Mouse (Mus musculus) embryonic facial prominence, embryonic 10.5 days (tissue): ENCODE results near the gene Gm10234. TPM values are rescaled to one million over a fixed set of nuclear protein-coding genes. Genes with fewer than 3 reads are reported as not detected.

Experiments used
- DNase-seq: peaks from one replicate; pipeline ENCODE4 v3.0.0-alpha.2; 2017; ENCODE audit warnings: low spot score
- H3K27ac ChIP-seq: fragments of 300-500 bp; sonication (generic); replicated peaks from 2 replicates; pipeline ENCODE4 v1.5.1; 2016; ENCODE audit warnings: mild to moderate bottlenecking
- H3K27me3 ChIP-seq: fragments of 300-500 bp; sonication (generic); replicated peaks from 2 replicates; pipeline ENCODE4 v1.6.1; 2016; ENCODE audit warnings: low read depth, mild to moderate bottlenecking; ENCODE audit not compliant: poor library complexity, severe bottlenecking
- H3K36me3 ChIP-seq: fragments of 300-500 bp; sonication (generic); replicated peaks from 2 replicates; pipeline ENCODE4 v1.6.1; 2016; ENCODE audit warnings: mild to moderate bottlenecking, moderate library complexity
- H3K4me1 ChIP-seq: fragments of 300-500 bp; sonication (generic); 2 replicates; pipeline ENCODE4 v1.6.1; 2016
- H3K4me3 ChIP-seq: fragments of 300-500 bp; sonication (generic); 2 replicates; pipeline ENCODE4 v1.5.1; 2016; ENCODE audit warnings: mild to moderate bottlenecking, moderate library complexity
- H3K9me3 ChIP-seq: fragments of 300-500 bp; sonication (generic); 2 replicates; pipeline ENCODE4 v1.6.1; 2016; ENCODE audit warnings: mild to moderate bottlenecking
- WGBS: fragments of 180-500 bp; shearing (Covaris S2); methylation state at CpG from one replicate; pipeline ENCODE4 v1.1.7; 2016; 5-methylcytosine and 5-hydroxymethylcytosine counted together
- polyA plus RNA-seq: library from polyadenylated mRNA; unstranded; fragments of >200 nt; fragmentation: Nextera tagmentation; extraction: Ambion mirVana; gene quantifications from 2 replicates; pipeline ENCODE4 v1.2.1, GENCODE M21; 2016

Gene Gm10234
- polyA plus RNA-seq, result not detected in 2 replicates

DNA sequence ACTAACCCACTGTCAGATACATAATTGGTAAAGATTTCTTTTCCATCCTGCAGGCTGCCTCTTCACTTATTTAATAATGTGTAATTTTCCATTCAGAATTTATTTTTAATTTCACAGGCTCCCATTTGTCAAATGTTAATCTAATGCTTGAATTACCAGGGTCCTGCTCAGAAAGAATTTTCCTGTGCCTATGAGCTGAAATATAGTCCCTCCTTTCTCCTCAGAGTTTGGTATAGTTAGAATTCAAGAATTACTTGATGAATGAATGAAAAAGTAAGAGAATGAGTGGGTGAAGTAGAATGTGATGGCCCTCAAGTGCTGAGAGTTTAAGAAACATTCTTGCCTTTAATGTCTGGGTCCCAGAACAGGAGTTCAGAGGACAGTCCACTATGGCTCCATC, at the start of gene Gm10234:
Gm10234 (plus strand) TSS at position 301 of the 400 bp plus-strand sequence.
- H3K27me3 ChIP-seq, result no peaks in the 10 kb centered on the region
- no peaks in the 10 kb centered on the region for H3K9me3 ChIP-seq
- no peaks in the 10 kb centered on the region for H3K36me3 ChIP-seq
- no peak within 1 kb of the TSS for H3K4me3 ChIP-seq
- no peaks in the 10 kb centered on the region for H3K4me1 ChIP-seq
- no peak for DNase-seq
- H3K27ac ChIP-seq, result no peak within 1 kb of the TSS

DNA sequence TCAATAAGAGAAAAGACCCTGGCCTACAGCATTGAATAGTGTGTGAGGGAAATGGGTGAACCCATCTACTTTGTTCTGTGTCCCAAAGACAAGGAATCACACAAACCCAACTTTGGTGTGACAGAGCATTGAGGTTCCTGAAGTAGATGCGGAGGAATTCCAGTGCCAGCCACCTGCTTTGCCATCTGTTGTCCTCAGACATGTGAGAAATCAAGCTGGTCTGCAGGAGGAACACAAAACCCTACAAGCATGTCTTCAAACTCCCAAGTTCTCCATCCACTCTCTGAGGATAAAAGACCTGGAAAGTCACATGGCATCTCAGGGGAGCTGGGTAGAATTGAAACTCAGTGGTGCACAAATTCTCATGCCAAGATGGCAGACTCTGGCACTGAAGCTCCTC, 44.3 kb upstream of the Gm10234 start:
- DNase-seq, result no peak
- Histone ChIP-seq H3K27me3 (no peaks in the 10 kb centered on the region), H3K4me3 (no peak overlapping the region), H3K4me1 (no peaks in the 10 kb centered on the region), H3K9me3 (no peaks in the 10 kb centered on the region), H3K36me3 (no peaks in the 10 kb centered on the region), H3K27ac (no peak overlapping the region)
- WGBS, result 95% methylated on average over 1 of the region's 1 CpGs

DNA sequence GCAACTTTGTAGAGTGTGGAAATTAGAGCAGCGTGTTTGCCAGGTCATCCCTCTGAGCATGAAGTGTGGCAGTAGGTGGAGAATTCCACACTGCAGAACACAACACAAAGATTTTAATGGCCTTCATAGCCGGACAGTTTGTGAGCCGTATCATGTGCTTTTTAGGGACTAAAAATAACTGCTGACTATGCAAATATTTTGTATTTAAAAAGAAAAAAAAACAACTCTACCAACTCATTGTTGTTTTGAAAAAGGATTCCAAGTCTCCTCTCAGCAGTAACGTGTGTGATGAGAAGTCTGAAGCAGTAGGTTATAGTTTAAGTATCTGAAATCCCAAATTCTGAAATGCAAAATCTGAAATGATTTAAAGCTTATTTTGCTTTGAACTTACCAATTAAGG, 25.9 kb upstream of the Gm10234 start:
- H3K27me3 ChIP-seq, result no peaks in the 10 kb centered on the region
- no peaks in the 10 kb centered on the region for H3K36me3 ChIP-seq
- H3K4me1 ChIP-seq, result no peaks in the 10 kb centered on the region
- no peak for DNase-seq
- 84% methylated on average over 4 of the region's 4 CpGs for WGBS
- no peaks in the 10 kb centered on the region for H3K9me3 ChIP-seq
- no peak overlapping the region for H3K4me3 ChIP-seq
- H3K27ac ChIP-seq, result no peak overlapping the region

GRCm38 (mm10) chr6:95298387-95298786, 23.5 kb upstream of the Gm10234 start:
- no peaks in the 10 kb centered on the region for H3K36me3 ChIP-seq
- no peak overlapping the region for H3K27ac ChIP-seq
- DNase-seq, result no peak
- H3K9me3 ChIP-seq, result no peaks in the 10 kb centered on the region
- 65% methylated on average over 3 of the region's 3 CpGs for WGBS
- H3K4me3 ChIP-seq, result no peak overlapping the region
- no peaks in the 10 kb centered on the region for H3K27me3 ChIP-seq
- no peaks in the 10 kb centered on the region for H3K4me1 ChIP-seq

DNA sequence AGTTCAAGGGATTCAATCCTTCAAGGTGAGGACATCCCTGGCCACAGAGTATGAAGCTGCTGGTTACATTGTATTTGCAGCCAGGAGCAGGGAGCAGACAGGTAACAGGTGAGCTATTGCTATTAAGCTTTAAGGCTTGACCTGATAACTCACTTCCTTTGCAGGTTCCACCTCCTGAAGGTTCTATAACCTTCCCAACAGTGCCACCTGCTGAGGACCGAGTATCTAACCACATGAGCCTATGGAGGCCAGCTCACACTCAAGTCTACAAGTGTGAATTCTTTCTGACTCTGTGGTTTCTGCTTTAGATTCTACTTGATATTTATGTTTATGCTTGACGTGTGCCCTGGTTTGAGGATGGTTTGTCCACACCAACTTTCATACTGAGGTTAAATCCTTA, 21.3 kb upstream of the Gm10234 start:
- no peaks in the 10 kb centered on the region for H3K27me3 ChIP-seq
- H3K36me3 ChIP-seq, result no peaks in the 10 kb centered on the region
- DNase-seq, result no peak
- H3K27ac ChIP-seq, result no peak overlapping the region
- no peaks in the 10 kb centered on the region for H3K9me3 ChIP-seq
- no peak overlapping the region for H3K4me3 ChIP-seq
- H3K4me1 ChIP-seq, result no peaks in the 10 kb centered on the region
- WGBS, result 76% methylated on average over 2 of the region's 2 CpGs

GRCm38 (mm10) chr6:95331191-95331590, 9.3 kb downstream of the Gm10234 start:
- DNase-seq, result no peak
- H3K27ac ChIP-seq, result no peak overlapping the region
- H3K9me3 ChIP-seq, result no peaks in the 10 kb centered on the region
- no peaks in the 10 kb centered on the region for H3K36me3 ChIP-seq
- 89% methylated on average over 5 of the region's 5 CpGs for WGBS
- no peak overlapping the region for H3K4me3 ChIP-seq
- no peaks in the 10 kb centered on the region for H3K4me1 ChIP-seq
- H3K27me3 ChIP-seq, result no peaks in the 10 kb centered on the region

- DNase-seq, result no peak
- Histone ChIP-seq H3K4me1 (no peaks in the 10 kb centered on the region), H3K27me3 (no peaks in the 10 kb centered on the region), H3K9me3 (no peaks in the 10 kb centered on the region), H3K27ac (no peak overlapping the region), H3K36me3 (no peaks in the 10 kb centered on the region), H3K4me3 (no peak overlapping the region)
- 87% methylated on average over 6 of the region's 6 CpGs for WGBS
These were observed 12.9 kb downstream of the Gm10234 start for GRCm38 (mm10) chr6:95334781-95335180.

DNA sequence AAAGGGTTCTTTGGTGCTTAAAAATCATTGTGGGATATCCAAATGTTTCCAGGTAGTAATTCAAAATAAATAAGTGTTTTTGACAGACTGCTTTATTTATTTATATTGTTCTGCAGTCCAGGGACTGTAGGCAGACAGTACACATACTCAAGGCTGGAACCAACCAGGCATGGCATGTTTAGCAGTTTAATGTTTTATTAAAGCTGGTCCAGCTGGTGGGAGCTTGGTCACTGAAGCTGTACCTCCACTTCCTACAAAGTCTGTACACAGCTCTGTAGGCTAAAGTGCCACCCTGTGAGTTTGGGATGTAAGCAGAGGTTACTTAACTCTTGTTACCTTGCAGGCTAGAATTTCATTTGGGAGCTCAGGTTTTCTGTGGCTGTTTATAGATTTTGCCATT, 27.5 kb downstream of the Gm10234 start:
- H3K4me1 ChIP-seq, result no peaks in the 10 kb centered on the region
- no peaks in the 10 kb centered on the region for H3K27me3 ChIP-seq
- no peak for DNase-seq
- no peaks in the 10 kb centered on the region for H3K9me3 ChIP-seq
- H3K4me3 ChIP-seq, result no peak overlapping the region
- no peaks in the 10 kb centered on the region for H3K36me3 ChIP-seq
- H3K27ac ChIP-seq, result no peak overlapping the region

- Histone ChIP-seq H3K4me3 (no peak overlapping the region), H3K9me3 (no peaks in the 10 kb centered on the region), H3K27me3 (no peaks in the 10 kb centered on the region), H3K36me3 (no peaks in the 10 kb centered on the region), H3K27ac (no peak overlapping the region), H3K4me1 (no peaks in the 10 kb centered on the region)
- no peak for DNase-seq
- 85% methylated on average over 7 of the region's 7 CpGs for WGBS
These were observed 31.1 kb downstream of the Gm10234 start for GRCm38 (mm10) chr6:95353043-95353442.

DNA sequence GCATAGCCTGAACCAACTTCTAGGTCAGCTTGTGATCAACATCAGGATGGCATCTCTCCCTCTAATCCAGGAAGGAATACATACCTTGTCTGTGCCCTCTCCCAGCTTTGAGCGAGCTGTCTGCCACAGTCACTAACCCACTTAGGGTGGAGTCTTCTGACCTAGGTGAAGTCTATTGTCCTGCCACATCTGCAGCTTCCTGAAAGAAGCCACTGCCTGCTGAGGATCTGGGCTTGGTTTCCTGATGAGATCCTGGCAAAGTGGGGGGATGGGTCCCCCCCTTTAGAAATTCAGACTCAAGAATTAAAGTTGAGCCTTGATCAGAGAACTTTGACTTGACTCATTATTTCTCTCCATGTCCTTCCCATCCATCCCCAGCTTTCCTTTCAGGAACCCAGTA, 32.0 kb downstream of the Gm10234 start:
- Histone ChIP-seq H3K9me3 (no peaks in the 10 kb centered on the region), H3K27ac (no peak overlapping the region), H3K4me1 (no peaks in the 10 kb centered on the region), H3K4me3 (no peak overlapping the region), H3K36me3 (no peaks in the 10 kb centered on the region), H3K27me3 (no peaks in the 10 kb centered on the region)
- 97% methylated on average over 1 of the region's 1 CpGs for WGBS
- no peak for DNase-seq

DNA sequence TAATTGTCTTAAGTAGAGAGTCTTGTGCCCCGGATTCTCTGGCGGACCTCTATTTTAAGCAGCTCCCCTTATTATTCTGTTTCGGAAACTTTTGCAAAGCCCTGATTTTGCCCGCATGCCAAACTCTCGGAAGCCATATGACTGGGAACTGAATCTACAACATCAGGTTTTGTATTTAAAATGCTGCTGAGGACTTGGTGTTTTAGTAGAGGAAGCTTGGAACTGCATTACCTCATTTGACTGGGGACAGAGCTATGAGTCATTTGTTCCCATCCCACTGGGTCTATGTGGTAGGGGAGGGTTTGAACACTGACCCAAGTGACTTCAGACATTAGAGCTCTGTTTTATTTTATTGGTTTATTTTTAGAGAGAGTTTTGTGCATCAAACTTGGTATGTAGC, 38.2 kb downstream of the Gm10234 start:
- no peaks in the 10 kb centered on the region for H3K27me3 ChIP-seq
- no peak for DNase-seq
- H3K27ac ChIP-seq, result no peak overlapping the region
- no peaks in the 10 kb centered on the region for H3K9me3 ChIP-seq
- WGBS, result 92% methylated on average over 5 of the region's 5 CpGs
- H3K4me1 ChIP-seq, result no peaks in the 10 kb centered on the region
- no peak overlapping the region for H3K4me3 ChIP-seq
- H3K36me3 ChIP-seq, result no peaks in the 10 kb centered on the region

GRCm38 (mm10) chr6:95362707-95363106, 40.8 kb downstream of the Gm10234 start:
- Histone ChIP-seq H3K27me3 (no peaks in the 10 kb centered on the region), H3K4me1 (no peaks in the 10 kb centered on the region), H3K4me3 (no peak overlapping the region), H3K9me3 (no peaks in the 10 kb centered on the region), H3K36me3 (no peaks in the 10 kb centered on the region), H3K27ac (no peak overlapping the region)
- WGBS, result 88% methylated on average over 5 of the region's 5 CpGs
- DNase-seq, result no peak

- Histone ChIP-seq H3K36me3 (no peaks in the 10 kb centered on the region), H3K4me3 (no peak overlapping the region), H3K4me1 (no peaks in the 10 kb centered on the region), H3K27me3 (no peaks in the 10 kb centered on the region), H3K27ac (no peak overlapping the region), H3K9me3 (no peaks in the 10 kb centered on the region)
- DNase-seq, result no peak
- 88% methylated on average over 4 of the region's 4 CpGs for WGBS
These were observed 49.9 kb downstream of the Gm10234 start for GRCm38 (mm10) chr6:95371811-95372210.
